Mouse (Mus musculus) heart, adult 2 months (tissue): ENCODE measurements around the gene AI464131.

ENCODE experiments used
- CTCF ChIP-seq: fragments of 200-600 bp; IDR thresholded peaks from 2 replicates; pipeline ENCODE4 v1.8.1; 2022; ENCODE audit warnings: antibody characterized with exemption, mild to moderate bottlenecking, moderate library complexity
- EP300 ChIP-seq: fragments of 200-500 bp; IDR thresholded peaks from 2 replicates; pipeline ENCODE4 v1.6.1; 2011; ENCODE audit warnings: low read depth, low read length, control low read depth; ENCODE audit not compliant: insufficient read depth

GRCm38 (mm10) chr4:41504325-41504724, 1.4 kb upstream of the AI464131 start:
- TF ChIP-seq CTCF (peak; percentile 51), EP300 (no peak)
